Mouse (Mus musculus) heart, adult 2 months (tissue): ENCODE measurements around the gene Slc25a26.

Experiments
- CTCF ChIP-seq: fragments of 200-600 bp; IDR thresholded peaks from 2 replicates; pipeline ENCODE4 v1.8.1; 2022; ENCODE audit warnings: antibody characterized with exemption, mild to moderate bottlenecking, moderate library complexity
- EP300 ChIP-seq: fragments of 200-500 bp; IDR thresholded peaks from 2 replicates; pipeline ENCODE4 v1.6.1; 2011; ENCODE audit warnings: low read depth, low read length, control low read depth; ENCODE audit not compliant: insufficient read depth
- POLR2A ChIP-seq: fragments of 200-500 bp; IDR thresholded peaks from 2 replicates; pipeline ENCODE4 v1.6.1; 2011; ENCODE audit warnings: mild to moderate bottlenecking, low read depth, low read length, control low read depth; ENCODE audit not compliant: insufficient read depth

DNA sequence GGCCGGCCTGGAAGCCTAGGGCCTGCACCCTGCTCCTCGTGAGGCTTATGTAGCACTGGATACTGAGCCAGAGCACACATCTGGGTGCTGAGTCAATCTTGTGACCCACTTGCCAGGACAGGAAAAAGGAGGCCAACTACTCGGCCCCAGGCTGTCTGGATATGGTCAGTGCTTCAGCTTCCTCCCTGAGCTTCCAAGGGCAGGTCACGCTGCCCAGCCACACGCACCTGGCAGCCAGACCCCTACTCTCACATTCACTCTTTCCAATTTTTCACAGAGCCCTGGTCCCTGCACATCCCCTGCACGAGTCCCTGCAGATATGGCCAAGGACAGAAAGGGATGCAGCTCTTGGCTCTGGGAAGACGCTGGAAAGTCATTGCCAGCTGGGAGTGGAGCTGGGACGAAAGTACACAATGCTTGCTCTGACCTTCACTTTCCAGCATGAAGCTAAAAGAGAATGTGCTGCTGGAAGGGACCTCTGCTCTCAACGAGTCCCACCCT lies 120.7 kb downstream of the Slc25a26 start:
- no peak for TF ChIP-seq POLR2A
- no peak for TF ChIP-seq CTCF
- TF ChIP-seq EP300 = peak; percentile 31; the same call in 1 of the 2 replicates
